Mouse (Mus musculus) ES-Bruce4 (cell line): ENCODE data around the gene Shroom3. TPM values are rescaled to one million over a fixed set of nuclear protein-coding genes. Genes with fewer than 3 reads are reported as not detected.

ENCODE experiments used
- H3K27ac ChIP-seq: 2 replicates; pipeline ENCODE4 v1.5.1; 2012; ENCODE audit warnings: low read length, inconsistent platforms; ENCODE audit not compliant: insufficient read depth
- H3K27me3 ChIP-seq: 2 replicates; pipeline ENCODE4 v1.6.1; 2012; ENCODE audit warnings: mild to moderate bottlenecking, low read length, inconsistent platforms; ENCODE audit not compliant: control insufficient read depth, poor library complexity, insufficient read depth, severe bottlenecking
- H3K36me3 ChIP-seq: 2 replicates; pipeline ENCODE4 v1.6.1; 2012; ENCODE audit warnings: inconsistent platforms, mild to moderate bottlenecking, low read length, moderate library complexity; ENCODE audit not compliant: control insufficient read depth, poor library complexity, insufficient read depth, severe bottlenecking
- H3K4me1 ChIP-seq: one replicate; pipeline ENCODE4 v1.8.1; 2011; ENCODE audit warnings: low read length; ENCODE audit not compliant: control insufficient read depth, insufficient read depth
- H3K4me3 ChIP-seq: 2 replicates; pipeline ENCODE4 v1.5.1; 2011; ENCODE audit warnings: low read depth, mild to moderate bottlenecking, low read length
- H3K9ac ChIP-seq: 2 replicates; pipeline ENCODE4 v1.6.1; 2012; ENCODE audit warnings: low read depth, mild to moderate bottlenecking, inconsistent platforms; ENCODE audit not compliant: poor library complexity, severe bottlenecking
- H3K9me3 ChIP-seq: replicated peaks from 2 replicates; pipeline ENCODE4 v1.6.1; 2012; ENCODE audit warnings: mild to moderate bottlenecking, low read length, inconsistent platforms; ENCODE audit not compliant: control insufficient read depth, poor library complexity, insufficient read depth, severe bottlenecking
- CTCF ChIP-seq: IDR thresholded peaks from one replicate; pipeline ENCODE4 v1.8.1; 2011; ENCODE audit warnings: low read depth, low read length
- EP300 ChIP-seq: IDR thresholded peaks from 2 replicates; pipeline ENCODE4 v1.6.1; 2011; ENCODE audit warnings: low read depth, low read length; ENCODE audit not compliant: insufficient read depth
- POLR2A ChIP-seq: IDR thresholded peaks from one replicate; pipeline ENCODE4 v1.8.1; 2011; ENCODE audit warnings: low read length; ENCODE audit not compliant: insufficient read depth
- polyA plus RNA-seq: library from polyadenylated mRNA; stranded (reverse); fragments of >200 nt; gene quantifications from 2 replicates; pipeline ENCODE4 v1.2.4, GENCODE M21; 2011; ENCODE audit warnings: low read depth; ENCODE audit not compliant: missing spikeins, insufficient read depth, insufficient read length

Shroom3 gene
- polyA plus RNA-seq, 1 experiment, result 49.1 TPM

- H3K27ac ChIP-seq, result no peak overlapping the region
- H3K4me3 ChIP-seq, result peak overlapping the region; percentile 75
- peak overlapping the region; percentile 45 for H3K9ac ChIP-seq
- H3K27me3 ChIP-seq, result no peaks in the 10 kb centered on the region
- no peaks in the 10 kb centered on the region for H3K4me1 ChIP-seq
- no peaks in the 10 kb centered on the region for H3K36me3 ChIP-seq
- TF ChIP-seq POLR2A (no peak), CTCF (no peak), EP300 (no peak)
- H3K9me3 ChIP-seq, result no peaks in the 10 kb centered on the region
These were observed 450 bp upstream of the Shroom3 start for GRCm38 (mm10) chr5:92682621-92683348.

- H3K9ac ChIP-seq, result 0 out of 2 replicates have a peak overlapping the region, but pooled peaks have one; percentile 45
- H3K4me1 ChIP-seq, result no peaks in the 10 kb centered on the region
- H3K4me3 ChIP-seq, result no peak overlapping the region
- no peaks in the 10 kb centered on the region for H3K27me3 ChIP-seq
- no peaks in the 10 kb centered on the region for H3K36me3 ChIP-seq
- H3K27ac ChIP-seq, result no peak overlapping the region
- H3K9me3 ChIP-seq, result no peaks in the 10 kb centered on the region
- TF ChIP-seq POLR2A, result no peak
- no peak for TF ChIP-seq CTCF
- no peak for TF ChIP-seq EP300
These were observed 738 bp downstream of the Shroom3 start for GRCm38 (mm10) chr5:92683871-92684475.

GRCm38 (mm10) chr5:92684715-92685460, 1.7 kb downstream of the Shroom3 start:
- Histone ChIP-seq H3K9me3 (no peaks in the 10 kb centered on the region), H3K4me3 (no peak overlapping the region), H3K36me3 (no peaks in the 10 kb centered on the region), H3K27ac (no peak overlapping the region), H3K9ac (no peak overlapping the region), H3K27me3 (no peaks in the 10 kb centered on the region), H3K4me1 (no peaks in the 10 kb centered on the region)
- TF ChIP-seq CTCF, result no peak

- Histone ChIP-seq H3K9me3 (no peaks in the 10 kb centered on the region), H3K4me1 (no peaks in the 10 kb centered on the region), H3K27me3 (no peaks in the 10 kb centered on the region), H3K9ac (no peak overlapping the region), H3K4me3 (no peak overlapping the region), H3K27ac (no peak overlapping the region), H3K36me3 (no peaks in the 10 kb centered on the region)
- TF ChIP-seq POLR2A (no peak), CTCF (no peak), EP300 (no peak)
These were observed 4.9 kb downstream of the Shroom3 start for GRCm38 (mm10) chr5:92688124-92688523.

DNA sequence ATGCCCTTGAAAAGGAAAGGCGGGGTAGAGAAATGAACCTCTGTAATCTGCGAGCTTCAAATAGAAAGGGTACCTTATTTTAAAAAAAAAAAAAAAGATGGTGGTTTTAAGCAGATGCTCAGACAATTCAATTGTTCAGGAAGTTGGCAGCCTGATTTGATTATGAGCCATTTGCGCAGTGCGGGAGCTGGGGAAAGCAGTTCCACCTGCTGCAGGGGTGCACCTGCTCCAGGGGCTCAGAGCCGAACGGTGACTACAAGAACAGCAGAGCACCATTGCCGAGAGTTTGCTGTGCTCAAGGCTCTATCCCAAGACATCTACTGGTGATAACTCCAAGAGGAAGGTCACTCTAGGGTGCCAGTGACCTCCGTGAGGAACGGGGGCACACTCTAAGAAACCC, 5.3 kb downstream of the Shroom3 start:
- H3K4me1 ChIP-seq, result no peaks in the 10 kb centered on the region
- TF ChIP-seq CTCF, result no peak
- no peak for TF ChIP-seq POLR2A
- TF ChIP-seq EP300, result no peak
- no peak overlapping the region for H3K9ac ChIP-seq
- no peaks in the 10 kb centered on the region for H3K27me3 ChIP-seq
- no peak overlapping the region for H3K4me3 ChIP-seq
- no peaks in the 10 kb centered on the region for H3K36me3 ChIP-seq
- H3K9me3 ChIP-seq, result no peaks in the 10 kb centered on the region; the same call in 1 of the 2 replicates
- no peak overlapping the region for H3K27ac ChIP-seq
